Mouse (Mus musculus): ENCODE measurements at regions not wholly inside any gene's neighbourhood (a gene's known extent, or its start where the extent isn't known, plus 50 kb on each side); places are given as distances from the start of the nearest gene placed in this dataset.

GRCm38 (mm10) chr15:5414401-5414800 lies 170.4 kb upstream of the Ptger4 start:
- no peak for DNase-seq (ENCODE audit: low spot score)

GRCm38 (mm10) chr15:5416031-5416430 lies 172.0 kb upstream of the Ptger4 start:
- no peak for DNase-seq (ENCODE audit: low spot score)

- no peak for DNase-seq (ENCODE audit: low spot score)
Measured at GRCm38 (mm10) chr15:5426641-5427040, 182.7 kb upstream of the Ptger4 start.

- no peak for DNase-seq (ENCODE audit: low spot score)
Measured at GRCm38 (mm10) chr15:5427319-5428048, 183.5 kb upstream of the Ptger4 start.

GRCm38 (mm10) chr15:5432018-5432417 lies 188.0 kb upstream of the Ptger4 start:
- no peak for DNase-seq (ENCODE audit: low spot score)

- no peak for DNase-seq (ENCODE audit: low spot score)
Measured at GRCm38 (mm10) chr15:5437020-5437419, 193.0 kb upstream of the Ptger4 start.

GRCm38 (mm10) chr15:5446040-5446755 lies 202.2 kb upstream of the Ptger4 start:
- no peak for DNase-seq (ENCODE audit: low spot score)

GRCm38 (mm10) chr15:5446756-5447314 lies 202.8 kb upstream of the Ptger4 start:
- DNase-seq (ENCODE audit: low spot score): no peak

- no peak for DNase-seq (ENCODE audit: low spot score)
Measured at GRCm38 (mm10) chr15:5447707-5448496, 203.9 kb upstream of the Ptger4 start.

GRCm38 (mm10) chr15:5459083-5459482 lies 215.1 kb upstream of the Ptger4 start:
- no peak for DNase-seq (ENCODE audit: low spot score)

- no peak for DNase-seq (ENCODE audit: low spot score)
Measured at GRCm38 (mm10) chr15:5459580-5459979, 215.6 kb upstream of the Ptger4 start.

GRCm38 (mm10) chr15:5462651-5463050 lies 218.7 kb upstream of the Ptger4 start:
- no peak for DNase-seq (ENCODE audit: low spot score)

GRCm38 (mm10) chr15:5464732-5465131 lies 220.7 kb upstream of the Ptger4 start:
- DNase-seq (ENCODE audit: low spot score): no peak

- no peak for DNase-seq (ENCODE audit: low spot score)
Measured at GRCm38 (mm10) chr15:5468535-5469073, 224.6 kb upstream of the Ptger4 start.

GRCm38 (mm10) chr15:5475389-5475995 lies 231.5 kb upstream of the Ptger4 start:
- DNase-seq (ENCODE audit: low spot score): no peak

- no peak for DNase-seq (ENCODE audit: low spot score)
Measured at GRCm38 (mm10) chr15:5493286-5493685, 249.3 kb upstream of the Ptger4 start.

GRCm38 (mm10) chr15:5495187-5495849 lies 251.3 kb upstream of the Ptger4 start:
- DNase-seq (ENCODE audit: low spot score): no peak

- no peak for DNase-seq (ENCODE audit: low spot score)
Measured at GRCm38 (mm10) chr15:5495954-5496353, 252.0 kb upstream of the Ptger4 start.

GRCm38 (mm10) chr15:5504502-5504901 lies 260.5 kb upstream of the Ptger4 start:
- no peak for DNase-seq (ENCODE audit: low spot score)

- DNase-seq (ENCODE audit: low spot score): no peak
Measured at GRCm38 (mm10) chr15:5506848-5507544, 263.0 kb upstream of the Ptger4 start.

- DNase-seq (ENCODE audit: low spot score): no peak
Measured at GRCm38 (mm10) chr15:5507545-5507913, 263.5 kb upstream of the Ptger4 start.
